Mouse (Mus musculus) heart, embryonic 13.5 days (tissue): ENCODE results near the gene Selenow. TPM values are rescaled to one million over a fixed set of nuclear protein-coding genes. Genes with fewer than 3 reads are reported as not detected.

ENCODE experiments used
- ATAC-seq: fragments of 200-750 bp; cut with Nextera tagmentation; 2 replicates; pipeline ENCODE4 v1.8.0; 2017; ENCODE audit warnings: moderate TSS enrichment; ENCODE audit not compliant: insufficient number of reproducible peaks, low FRiP score, low TSS enrichment; ENCODE audit errors: extremely low read depth
- H3K27ac ChIP-seq: fragments of 300-500 bp; sonication (generic); replicated peaks from 2 replicates; pipeline ENCODE4 v1.5.1; 2015; ENCODE audit warnings: moderate library complexity, mild to moderate bottlenecking, inconsistent platforms
- H3K27me3 ChIP-seq: fragments of 300-500 bp; sonication (generic); replicated peaks from 2 replicates; pipeline ENCODE4 v1.6.1; 2015; ENCODE audit warnings: mild to moderate bottlenecking, inconsistent platforms
- H3K36me3 ChIP-seq: fragments of 300-500 bp; sonication (generic); 2 replicates; pipeline ENCODE4 v1.6.1; 2015; ENCODE audit warnings: mild to moderate bottlenecking, inconsistent platforms
- H3K4me1 ChIP-seq: fragments of 300-500 bp; sonication (generic); 2 replicates; pipeline ENCODE4 v1.6.1; 2015; ENCODE audit warnings: inconsistent platforms
- H3K4me2 ChIP-seq: fragments of 300-500 bp; sonication (generic); 2 replicates; pipeline ENCODE4 v1.6.1; 2015; ENCODE audit warnings: inconsistent platforms, mild to moderate bottlenecking, moderate library complexity
- H3K4me3 ChIP-seq: fragments of 300-500 bp; sonication (generic); 2 replicates; pipeline ENCODE4 v1.5.1; 2015; ENCODE audit warnings: moderate library complexity, mild to moderate bottlenecking, inconsistent platforms
- H3K9ac ChIP-seq: fragments of 300-500 bp; sonication (generic); 2 replicates; pipeline ENCODE4 v1.6.1; 2015; ENCODE audit warnings: inconsistent platforms, mild to moderate bottlenecking, moderate library complexity
- H3K9me3 ChIP-seq: fragments of 300-500 bp; sonication (generic); 2 replicates; pipeline ENCODE4 v1.6.1; 2016; ENCODE audit warnings: inconsistent platforms
- WGBS: fragments of 180-500 bp; shearing (Covaris S2); methylation state at CpG from one replicate; pipeline ENCODE4 v1.1.7; 2015; ENCODE audit warnings: mixed read lengths; 5-methylcytosine and 5-hydroxymethylcytosine counted together
- polyA plus RNA-seq: library from polyadenylated mRNA; unstranded; fragments of >200 nt; fragmentation: Nextera tagmentation; extraction: Ambion mirVana; gene quantifications from 2 replicates; pipeline ENCODE4 v1.2.1, GENCODE M21; 2015

Gene Selenow
- polyA plus RNA-seq, 1 experiment from 2014 or later, result 667 TPM

DNA sequence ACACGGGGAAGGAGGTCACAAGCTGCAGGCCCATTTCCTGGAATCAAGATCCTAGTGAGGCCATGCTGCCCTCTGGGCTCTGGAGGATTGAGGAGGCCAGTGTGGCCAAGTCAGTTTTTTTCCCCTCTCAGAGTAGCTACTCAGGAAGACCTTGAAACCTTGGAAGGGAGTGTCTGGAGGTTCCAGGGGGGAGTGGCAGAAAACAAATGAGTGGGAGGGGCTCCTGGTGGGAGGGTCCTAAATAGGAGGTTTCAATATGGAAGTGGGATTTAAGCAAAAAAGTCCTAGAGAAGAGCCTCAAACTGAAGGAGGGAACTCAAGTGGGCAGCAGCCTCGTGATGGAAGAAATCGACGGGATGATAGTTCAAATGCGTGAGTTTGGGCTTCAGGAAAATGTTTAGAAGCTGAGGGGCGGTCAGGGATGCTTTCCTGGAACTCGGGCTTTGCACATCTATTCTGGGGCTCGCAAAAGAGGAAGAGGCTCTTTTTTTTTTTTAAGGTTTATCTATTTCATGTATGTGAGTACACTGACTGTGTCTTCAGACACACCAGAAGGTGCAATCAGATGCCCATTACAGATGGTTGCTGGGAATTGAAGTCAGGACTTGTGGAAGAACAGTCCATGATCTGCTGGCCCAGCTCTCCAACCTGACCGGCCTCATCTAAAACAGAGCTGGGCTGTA, 20.7 kb downstream of the Selenow start:
- 69% methylated on average over 9 of the region's 9 CpGs for WGBS
- ATAC-seq, result no peak
- H3K27me3 ChIP-seq, result no peaks in the 10 kb centered on the region
- no peak overlapping the region for H3K27ac ChIP-seq
- no peaks in the 10 kb centered on the region for H3K4me1 ChIP-seq
- no peak overlapping the region for H3K4me2 ChIP-seq
- no peak overlapping the region for H3K9ac ChIP-seq
- no peak overlapping the region for H3K4me3 ChIP-seq
- no peaks in the 10 kb centered on the region for H3K9me3 ChIP-seq
- H3K36me3 ChIP-seq, result no peaks in the 10 kb centered on the region

DNA sequence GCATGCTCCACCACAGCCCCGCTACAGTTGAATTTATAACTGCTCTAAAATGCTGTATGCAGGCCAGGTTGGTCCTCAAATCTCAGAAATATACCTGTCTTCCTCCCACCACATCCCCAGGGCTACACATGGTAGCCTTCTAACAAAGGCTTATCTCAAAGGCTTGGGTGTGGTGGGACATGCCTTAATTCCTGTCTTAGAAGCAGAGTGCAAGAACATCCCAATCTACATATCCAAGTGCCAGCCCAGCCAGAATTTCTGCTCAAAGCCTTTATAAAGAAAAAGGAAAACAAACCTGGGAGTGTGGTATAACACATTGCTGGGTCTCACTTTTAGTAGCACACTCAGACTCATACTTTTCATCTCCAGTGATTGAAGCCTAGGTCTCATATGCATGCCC, 28.0 kb downstream of the Selenow start:
- no peaks in the 10 kb centered on the region for H3K36me3 ChIP-seq
- ATAC-seq, result no peak
- H3K4me1 ChIP-seq, result no peaks in the 10 kb centered on the region
- no peak overlapping the region for H3K4me3 ChIP-seq
- no peaks in the 10 kb centered on the region for H3K27me3 ChIP-seq
- H3K27ac ChIP-seq, result no peak overlapping the region
- no peak overlapping the region for H3K4me2 ChIP-seq
- H3K9me3 ChIP-seq, result no peaks in the 10 kb centered on the region
- H3K9ac ChIP-seq, result no peak overlapping the region
- WGBS, result 71% methylated on average over 1 of the region's 1 CpGs

GRCm38 (mm10) chr7:15884127-15884526, 38.1 kb downstream of the Selenow start:
- no peaks in the 10 kb centered on the region for H3K9me3 ChIP-seq
- no peaks in the 10 kb centered on the region for H3K36me3 ChIP-seq
- no peak for ATAC-seq
- no peak overlapping the region for H3K4me2 ChIP-seq
- no peak overlapping the region for H3K9ac ChIP-seq
- 79% methylated on average over 2 of the region's 2 CpGs for WGBS
- H3K4me3 ChIP-seq, result no peak overlapping the region
- H3K4me1 ChIP-seq, result no peaks in the 10 kb centered on the region
- no peaks in the 10 kb centered on the region for H3K27me3 ChIP-seq
- H3K27ac ChIP-seq, result no peak overlapping the region

DNA sequence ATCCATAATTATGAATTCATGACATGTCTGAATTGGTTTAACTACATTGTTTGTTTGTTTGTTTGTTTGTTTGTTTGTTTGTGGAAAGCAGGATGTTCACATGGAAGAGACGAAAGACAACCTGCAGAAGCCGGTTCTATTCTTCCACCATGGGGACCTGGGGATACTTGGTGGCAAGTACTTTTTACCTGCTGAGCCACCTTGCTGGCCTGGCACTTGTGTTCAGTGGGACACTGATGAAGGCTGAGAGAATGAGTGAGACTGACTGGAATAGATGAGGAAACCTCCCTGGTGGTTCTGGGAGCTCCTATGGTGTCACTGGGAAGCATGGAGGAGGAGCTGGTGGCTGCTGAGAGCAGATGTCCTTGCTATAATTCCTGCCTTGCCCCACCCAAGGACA, 39.9 kb downstream of the Selenow start, which contains the start of gene Crxos:
TSS of gene Crxos (plus strand) at position 301 of the 400 bp plus-strand sequence.
- H3K4me3 ChIP-seq, result no peak within 1 kb of the TSS
- no peak within 1 kb of the TSS for H3K9ac ChIP-seq
- no peaks in the 10 kb centered on the region for H3K4me1 ChIP-seq
- ATAC-seq, result no peak
- no peak within 1 kb of the TSS for H3K27ac ChIP-seq
- no peaks in the 10 kb centered on the region for H3K36me3 ChIP-seq
- 86% methylated on average over 2 of the region's 2 CpGs for WGBS
- no peaks in the 10 kb centered on the region for H3K27me3 ChIP-seq
- no peaks in the 10 kb centered on the region for H3K9me3 ChIP-seq
- H3K4me2 ChIP-seq, result no peak within 1 kb of the TSS

GRCm38 (mm10) chr7:15881831-15882230, 40.4 kb downstream of the Selenow start:
- ATAC-seq, result no peak
- Histone ChIP-seq H3K27me3 (no peaks in the 10 kb centered on the region), H3K4me2 (no peak overlapping the region), H3K9ac (no peak overlapping the region), H3K4me3 (no peak overlapping the region), H3K4me1 (no peaks in the 10 kb centered on the region), H3K36me3 (no peaks in the 10 kb centered on the region), H3K27ac (no peak overlapping the region), H3K9me3 (no peaks in the 10 kb centered on the region)
- WGBS, result 54% methylated on average over 3 of the region's 3 CpGs

DNA sequence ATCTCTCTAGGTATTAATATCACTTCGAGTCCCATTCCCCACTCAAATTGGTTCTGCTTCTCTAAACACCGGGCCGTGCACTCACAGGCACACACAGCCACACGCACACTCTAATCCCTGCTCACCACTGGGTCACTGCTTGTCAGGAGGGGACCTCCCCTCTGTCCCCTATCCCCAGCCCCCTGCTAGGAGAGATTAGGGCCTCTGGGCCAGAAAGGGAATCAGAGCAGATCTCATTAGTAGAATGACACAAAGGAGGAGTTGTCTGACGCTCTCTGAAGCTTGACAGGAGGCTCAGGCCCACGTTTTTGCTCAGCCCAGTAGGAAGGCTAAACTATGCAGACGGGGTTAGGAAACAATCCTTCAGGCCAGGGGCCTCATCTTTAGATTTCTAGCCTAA, 40.8 kb downstream of the Selenow start:
- H3K4me2 ChIP-seq, result no peak overlapping the region
- no peaks in the 10 kb centered on the region for H3K36me3 ChIP-seq
- H3K9ac ChIP-seq, result no peak overlapping the region
- no peaks in the 10 kb centered on the region for H3K9me3 ChIP-seq
- 5% methylated on average over 7 of the region's 7 CpGs for WGBS
- no peaks in the 10 kb centered on the region for H3K27me3 ChIP-seq
- ATAC-seq, result no peak
- H3K27ac ChIP-seq, result no peak overlapping the region
- H3K4me1 ChIP-seq, result no peaks in the 10 kb centered on the region
- no peak overlapping the region for H3K4me3 ChIP-seq

- Histone ChIP-seq H3K36me3 (no peaks in the 10 kb centered on the region), H3K4me3 (no peak within 1 kb of the TSS), H3K27me3 (no peaks in the 10 kb centered on the region), H3K9me3 (no peaks in the 10 kb centered on the region), H3K4me1 (no peaks in the 10 kb centered on the region), H3K27ac (no peak within 1 kb of the TSS), H3K4me2 (no peak within 1 kb of the TSS), H3K9ac (no peak within 1 kb of the TSS)
- 22% methylated on average over 4 of the region's 4 CpGs for WGBS
- no peak for ATAC-seq
Observed at GRCm38 (mm10) chr7:15879756-15880155, 42.4 kb downstream of the Selenow start, which contains the start of gene Crx. Gene Crx, minus strand, starts transcription at chr7:15879968.

Other genes with a start within 250 kb of the Selenow start
- not detected in 2 replicates for gene Obox5, start 172.3 kb downstream of the Selenow start, polyA plus RNA-seq
- not detected in 2 replicates for gene Obox6, start 82.7 kb downstream of the Selenow start, polyA plus RNA-seq
- gene Crx, start 42.4 kb downstream of the Selenow start, polyA plus RNA-seq, result not detected in 2 replicates
- gene Crxos, start 39.8 kb downstream of the Selenow start, polyA plus RNA-seq, result not detected in 2 replicates
- gene Nop53, start 23.7 kb upstream of the Selenow start, polyA plus RNA-seq, result 107 and 116 TPM in 2 replicates
- gene Ehd2, start 45.2 kb upstream of the Selenow start, polyA plus RNA-seq, result 37.4 and 40.2 TPM in 2 replicates
- gene Bicra, start 125.5 kb upstream of the Selenow start, polyA plus RNA-seq, result 4.6 and 5.0 TPM in 2 replicates
- gene Zfp541, start 139.4 kb upstream of the Selenow start, polyA plus RNA-seq, result 0.05 TPM in 1 of 2 replicates, not detected in the other
- 150 and 157 TPM in 2 replicates for gene Napa, start 176.1 kb upstream of the Selenow start, polyA plus RNA-seq
- gene Kptn, start 197.5 kb upstream of the Selenow start, polyA plus RNA-seq, result 31.8 and 35.0 TPM in 2 replicates
- 0.05 and 0.20 TPM in 2 replicates for gene Slc8a2, start 207.4 kb upstream of the Selenow start, polyA plus RNA-seq